Mouse (Mus musculus): ENCODE results near the gene Prkcd. TPM values are rescaled to one million over a fixed set of nuclear protein-coding genes. Genes with fewer than 3 reads are reported as not detected.
A peak's percentile ranks its signal among the peaks of the same experiment; 100 is the strongest.

Prkcd gene
- total RNA-seq, 2 experiments from 2014 or later: 10.9 to 18.6 TPM

DNA sequence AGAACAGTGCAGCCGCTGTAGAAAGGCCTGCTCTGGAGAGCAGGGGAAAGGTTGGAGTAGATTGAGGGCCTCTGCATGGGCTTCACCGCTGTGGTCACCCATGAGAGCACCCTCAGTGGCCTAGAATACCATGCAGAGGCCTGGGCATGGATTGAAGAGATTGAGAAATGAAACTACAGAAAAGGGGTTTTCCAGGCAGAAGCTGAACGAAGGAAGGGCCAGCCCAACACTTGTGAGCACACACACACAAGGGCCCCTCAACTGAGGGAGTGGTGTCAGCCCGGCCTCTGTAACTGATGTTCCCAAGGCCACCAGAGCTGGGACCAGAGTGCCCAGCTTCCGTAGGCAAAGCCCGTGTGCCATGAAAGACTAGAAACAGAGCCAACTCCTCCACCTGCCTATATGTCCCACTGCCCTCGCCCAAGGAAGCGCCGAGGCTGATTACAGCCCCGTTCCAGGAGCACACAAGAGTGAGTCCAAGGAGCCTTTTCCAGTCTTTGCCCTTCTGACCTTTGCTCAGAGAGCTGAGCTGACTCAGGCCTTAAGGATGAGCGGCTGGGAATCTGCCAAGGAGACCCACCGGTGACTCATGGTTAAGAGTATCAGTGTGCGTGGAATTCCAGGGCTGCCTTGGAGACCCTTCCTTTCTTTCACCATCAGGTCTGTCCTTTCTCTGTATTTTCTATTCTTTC, 9.4 kb upstream of the Prkcd start:
- no peak for DNase-seq

DNA sequence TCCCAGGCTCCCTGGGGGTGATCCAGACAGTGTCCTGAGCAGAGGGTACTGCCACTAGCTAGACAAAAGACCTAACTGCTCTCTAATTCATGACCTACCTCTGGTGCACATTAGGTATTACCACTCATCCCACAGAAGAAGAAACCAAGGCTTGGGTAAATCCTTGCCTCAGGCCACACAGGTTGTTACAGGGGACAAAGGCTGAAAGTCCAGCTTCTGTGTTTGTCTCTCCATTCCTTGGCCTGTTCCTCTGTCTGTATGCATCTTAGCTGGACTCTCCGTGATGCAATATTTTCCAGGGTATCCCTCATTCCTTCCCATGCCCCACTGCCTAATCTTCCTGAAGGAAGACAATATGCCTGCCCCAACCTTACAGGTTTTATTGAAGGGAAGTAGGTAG, 8.4 kb upstream of the Prkcd start:
- DNase-seq: no peak

DNA sequence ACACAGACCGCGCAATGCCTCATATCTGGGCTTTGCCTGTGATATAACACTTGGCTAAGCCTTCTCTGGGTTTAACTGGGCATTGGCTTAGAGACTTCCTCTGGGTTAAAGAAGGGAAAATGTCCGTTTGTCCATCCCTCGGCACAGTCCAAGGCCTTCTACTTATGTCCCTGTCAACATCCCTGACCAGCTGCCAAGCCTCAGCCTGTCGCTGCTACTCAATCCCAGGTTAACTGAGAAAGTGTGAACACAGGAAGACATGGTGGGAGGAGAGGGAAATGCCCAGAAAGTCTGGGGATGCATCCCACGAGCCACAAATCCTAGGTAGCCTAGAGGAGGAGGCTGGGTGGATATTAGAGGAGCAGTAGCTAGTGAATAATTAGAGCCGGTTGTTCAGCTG, 7.7 kb upstream of the Prkcd start:
- DNase-seq: no peak

DNA sequence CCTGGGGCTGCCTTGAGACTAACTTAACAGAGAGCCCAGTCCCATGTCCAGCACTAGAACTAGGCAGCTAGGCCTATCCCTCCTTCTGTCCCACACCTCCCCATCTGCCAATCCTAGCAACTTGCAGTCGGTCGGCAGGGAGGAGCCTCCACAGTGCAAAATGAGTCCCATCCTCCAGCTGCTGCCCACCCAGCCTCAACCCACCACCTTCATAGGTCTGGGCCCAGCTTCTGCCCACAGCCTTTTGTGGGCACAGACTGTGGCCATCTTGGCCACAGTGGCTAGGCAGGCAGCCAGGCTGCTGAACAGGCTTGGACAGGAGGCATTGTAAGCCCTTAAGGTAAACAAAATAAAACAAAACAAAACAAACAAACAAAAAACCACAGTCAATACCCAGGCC, 5.8 kb upstream of the Prkcd start:
- no peak for DNase-seq

DNA sequence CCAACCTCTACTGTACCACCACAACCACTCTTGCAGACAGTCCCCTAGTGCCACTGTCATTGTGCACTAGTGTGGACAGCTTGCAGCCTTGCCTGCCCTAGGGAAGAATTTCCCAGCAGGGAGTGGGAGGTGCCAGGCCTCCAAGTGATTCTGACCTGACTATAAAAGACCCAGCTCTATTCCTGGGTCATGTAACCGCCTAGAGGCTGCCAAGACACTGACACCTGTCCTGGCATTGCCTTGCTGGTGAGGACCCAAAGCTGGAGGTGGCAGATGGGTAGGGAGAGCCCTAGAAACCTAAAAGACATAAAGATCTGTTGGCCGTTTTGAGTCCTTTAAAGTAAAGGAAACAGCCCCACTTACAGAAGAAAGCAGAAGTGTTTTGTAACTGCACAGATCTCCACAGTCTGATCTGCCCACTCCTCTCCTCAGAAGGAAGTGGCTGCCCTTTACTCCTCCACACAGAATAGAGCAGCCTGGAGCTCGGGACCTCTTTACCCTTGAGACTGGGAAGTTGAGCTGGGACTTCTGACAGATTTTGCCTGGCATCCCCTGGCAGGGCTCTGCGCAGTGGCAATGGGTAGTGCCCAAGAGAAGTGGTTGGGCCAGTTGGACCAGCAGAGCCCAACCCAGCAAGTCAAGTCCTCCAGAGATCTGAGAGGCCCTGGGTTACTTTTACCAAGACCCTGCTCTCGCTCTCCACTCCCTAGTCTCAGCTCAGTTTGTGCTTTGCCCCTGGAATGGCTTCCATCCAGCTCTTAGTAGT, 5.0 kb upstream of the Prkcd start:
- DNase-seq: peak; percentile 42

DNA sequence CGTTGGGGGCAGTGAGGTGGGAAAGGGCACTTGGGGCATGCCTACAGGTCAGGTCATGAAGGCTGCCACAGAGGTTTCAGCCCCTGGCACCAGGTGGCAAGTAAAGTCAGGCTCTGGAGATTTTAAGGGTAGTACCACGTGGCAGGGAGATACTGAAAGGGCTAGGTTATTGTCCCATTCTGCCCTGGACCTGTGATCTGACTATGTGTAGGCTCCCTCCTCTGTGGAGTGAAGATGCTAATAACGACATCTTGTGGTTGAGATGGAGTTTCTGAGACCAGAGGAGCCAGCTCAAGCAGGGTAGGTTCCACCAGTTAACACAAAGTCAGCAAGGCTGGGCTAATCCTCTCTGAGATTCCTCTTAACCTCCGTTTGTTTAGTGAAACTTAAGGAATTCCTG, 3.8 kb upstream of the Prkcd start:
- no peak for DNase-seq

DNA sequence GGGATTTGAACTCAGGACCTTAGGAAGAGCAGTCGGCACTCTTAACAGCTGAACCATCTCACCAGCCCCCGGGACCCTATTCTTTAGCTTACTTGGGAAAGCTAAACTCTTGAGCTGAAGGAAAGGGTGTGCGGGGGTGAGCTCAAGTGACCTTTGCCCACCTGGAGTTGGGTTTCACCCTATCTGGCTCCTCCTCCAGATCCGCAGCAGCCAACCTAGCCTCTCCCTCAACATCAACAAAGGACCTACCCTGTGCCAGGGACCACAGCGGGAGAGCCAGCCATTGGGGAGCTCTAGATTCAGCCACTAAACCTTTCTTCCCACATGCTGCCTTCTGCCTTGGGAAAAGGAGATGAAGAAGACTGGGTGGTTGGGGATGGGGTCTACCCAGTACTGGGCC, 2.2 kb upstream of the Prkcd start:
- DNase-seq: no peak

DNA sequence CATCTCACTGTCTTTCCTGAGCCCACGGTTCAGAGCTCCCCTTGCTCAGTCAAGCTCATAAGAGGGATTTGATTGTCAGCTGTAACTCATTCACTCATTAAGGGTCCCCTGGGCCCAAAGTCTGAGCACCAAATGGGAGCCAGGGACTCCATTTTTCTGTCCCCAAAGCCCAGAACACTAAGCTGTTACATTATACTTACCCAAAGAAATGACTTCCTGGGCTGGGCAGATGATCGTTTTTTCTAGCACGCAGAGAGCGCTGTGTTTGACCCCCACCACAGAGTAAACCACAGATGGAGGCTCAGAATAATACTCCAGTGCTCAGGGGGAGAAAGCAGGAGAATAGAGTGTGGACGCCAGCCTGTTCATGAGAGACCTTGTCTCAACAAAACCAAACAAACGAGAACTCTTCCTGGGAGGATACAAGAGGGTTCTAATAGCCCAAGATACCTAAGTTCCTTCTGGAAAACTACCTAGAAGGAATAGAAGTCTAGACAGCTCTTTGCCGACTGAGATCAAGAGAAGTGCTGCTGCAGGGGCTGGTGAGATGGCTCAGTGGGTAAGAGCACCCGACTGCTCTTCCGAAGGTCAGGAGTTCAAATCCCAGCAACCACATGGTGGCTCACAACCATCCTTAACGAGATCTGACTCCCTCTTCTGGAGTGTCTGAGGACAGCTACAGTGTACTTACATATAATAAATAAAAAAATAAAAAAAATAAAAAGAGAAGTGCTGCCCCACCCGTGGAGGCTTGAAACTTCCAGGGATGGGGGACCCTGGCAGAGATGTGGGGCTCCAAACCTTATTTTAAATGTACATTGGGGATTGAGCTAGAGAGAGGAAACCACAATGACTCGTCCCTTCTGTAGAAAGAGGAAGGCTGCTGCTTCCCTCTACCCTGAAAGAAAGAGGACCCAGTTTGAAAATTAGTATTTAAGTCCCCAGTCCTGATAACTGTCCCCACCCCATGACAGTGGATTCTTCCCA, 1.0 kb upstream of the Prkcd start:
- DNase-seq: no peak

DNA sequence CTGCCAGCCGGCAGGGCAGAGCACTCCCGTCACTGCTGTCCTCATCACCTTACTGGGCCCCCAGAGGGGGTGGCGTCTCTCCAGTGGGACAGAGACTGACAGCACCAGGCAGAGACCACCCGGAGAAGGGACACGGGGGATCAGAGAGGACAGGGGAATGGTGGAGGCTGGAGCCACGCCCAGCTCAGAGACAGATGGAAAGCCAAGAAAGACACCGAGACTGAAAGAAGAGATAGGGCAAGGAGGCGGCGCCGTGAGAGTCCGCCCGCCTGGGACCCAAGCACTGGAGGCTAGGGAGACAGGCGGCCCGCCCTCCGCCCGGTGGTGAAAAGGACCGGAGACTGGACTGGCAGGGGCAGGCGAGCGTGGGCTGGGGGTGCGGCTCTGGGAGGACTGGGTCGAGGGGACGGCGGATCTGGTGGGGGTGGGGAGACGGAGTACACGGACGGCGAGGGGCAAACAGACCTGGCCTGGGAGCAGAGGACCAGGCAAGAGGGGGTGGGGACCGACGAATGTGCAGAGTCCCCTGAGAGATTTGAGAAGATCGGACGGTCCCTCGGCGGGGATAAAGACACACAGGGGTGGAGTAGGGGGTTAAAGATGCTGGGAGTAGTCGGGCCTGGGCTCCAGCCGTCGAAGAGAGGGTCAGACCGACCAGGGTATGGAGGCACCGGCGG, 741 bp downstream of the Prkcd start:
- peak; percentile 57 for DNase-seq

DNA sequence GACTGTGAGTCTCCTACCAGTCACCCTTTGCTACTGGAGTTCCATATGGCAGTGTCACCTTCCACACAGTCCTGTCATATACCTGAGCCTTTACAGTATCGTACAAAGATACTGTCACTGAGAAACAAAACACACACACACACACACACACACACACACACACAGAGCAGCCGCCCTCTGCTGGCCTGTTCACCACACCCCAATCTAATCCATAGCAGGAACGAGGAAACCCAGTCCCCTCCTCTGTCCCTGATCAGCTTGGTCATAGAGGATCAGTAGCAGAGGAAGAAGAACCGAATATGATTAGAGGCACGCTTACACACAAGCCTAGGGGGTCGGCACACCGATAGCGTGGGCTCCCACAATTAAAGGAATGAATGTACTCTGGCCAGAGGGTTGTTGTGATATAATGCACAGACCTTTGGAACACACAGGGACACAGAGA, 1.7 kb downstream of the Prkcd start:
- no peak for DNase-seq

DNA sequence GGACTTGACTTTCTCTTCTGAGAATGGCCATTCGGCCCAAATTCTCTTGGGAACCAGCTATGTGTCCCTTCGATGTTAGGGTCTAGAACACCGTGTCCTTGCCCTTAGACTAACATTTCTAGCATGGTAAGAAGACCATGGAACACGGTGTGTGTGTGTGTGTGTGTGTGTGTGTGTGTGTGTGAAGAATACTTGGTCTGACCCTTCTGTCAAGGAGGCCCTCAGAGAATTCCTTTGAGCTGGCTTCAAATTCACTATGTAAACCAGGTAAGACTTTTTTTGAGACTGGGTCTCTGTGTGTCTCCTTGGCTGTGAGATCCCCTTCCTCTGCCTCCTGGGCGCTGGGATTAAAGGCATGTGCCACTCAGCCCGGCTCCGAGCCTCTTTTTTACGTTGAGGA, 3.5 kb downstream of the Prkcd start:
- no peak for DNase-seq

DNA sequence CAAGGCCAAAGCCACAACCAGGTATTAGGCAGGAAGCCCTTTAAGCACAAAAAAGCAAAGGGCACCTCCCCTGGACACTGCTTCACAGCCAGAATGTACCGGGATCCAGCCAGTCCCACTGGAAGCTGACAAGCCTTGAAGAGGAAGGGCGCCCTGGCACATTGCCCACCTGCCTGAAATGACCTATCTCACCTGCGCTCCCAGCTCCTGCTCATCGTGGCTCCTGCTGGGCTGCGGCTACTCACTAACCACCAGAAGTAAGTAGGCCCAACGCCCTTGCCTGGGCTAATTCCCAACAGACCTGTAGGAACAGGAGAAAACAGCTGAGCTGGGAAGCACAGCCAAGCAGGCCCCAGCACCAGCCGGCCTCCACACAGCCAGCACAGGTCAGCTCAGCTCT, 3.9 kb downstream of the Prkcd start:
- peak; percentile 22 for DNase-seq

DNA sequence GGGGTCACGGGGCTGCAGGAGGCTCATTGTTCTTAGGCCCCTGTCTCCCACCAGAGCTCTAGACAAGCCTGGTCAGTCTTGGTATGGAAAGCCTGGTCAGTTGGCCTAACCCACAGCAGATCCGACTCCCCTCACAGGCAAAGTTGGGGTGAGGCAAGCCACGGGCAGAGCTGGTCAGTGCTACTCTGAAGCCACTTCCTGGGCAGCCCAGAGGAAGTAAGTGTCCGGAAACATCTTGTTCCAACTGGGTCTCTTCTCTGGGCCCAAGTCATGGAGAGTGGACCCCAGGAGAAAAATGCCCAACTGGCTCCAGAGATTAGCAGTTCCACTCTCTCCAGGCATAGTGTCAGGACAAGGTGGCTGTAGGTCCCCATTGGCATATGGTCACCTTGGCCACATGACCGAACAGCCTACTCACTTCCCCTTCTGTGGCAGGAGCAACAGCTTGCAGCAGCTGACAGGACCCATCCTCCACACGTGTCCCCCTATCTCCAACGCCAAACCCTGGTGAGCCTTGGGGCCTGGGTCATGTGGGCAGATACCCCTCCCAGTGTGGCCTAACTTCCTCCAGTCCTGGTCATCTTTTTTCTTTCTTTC, 5.9 kb downstream of the Prkcd start:
- no peak for DNase-seq

DNA sequence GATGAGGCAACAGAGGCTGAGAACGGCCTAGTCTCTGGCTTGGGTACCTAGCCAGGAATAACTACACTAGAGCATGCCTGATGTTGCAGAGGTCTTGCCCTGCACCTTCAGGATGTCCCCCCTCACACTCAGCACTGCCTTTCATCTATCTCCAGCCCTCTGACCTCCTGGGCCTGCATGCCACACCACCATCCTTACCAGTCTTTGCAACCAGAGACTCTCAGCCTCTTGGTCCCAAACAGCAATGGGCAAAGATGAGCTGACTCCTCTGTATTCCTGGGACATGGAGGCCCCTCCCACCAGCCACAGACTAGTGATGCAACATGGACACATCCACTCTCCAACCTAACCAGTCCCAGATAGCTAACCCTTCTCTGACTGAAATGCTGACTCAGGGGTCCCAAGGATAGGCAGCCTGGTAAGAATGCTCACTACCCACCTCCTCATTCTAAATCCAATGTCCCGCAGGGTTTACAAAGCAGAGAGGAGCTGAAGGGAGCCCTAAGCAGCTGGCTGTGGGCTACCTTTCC, 7.2 kb downstream of the Prkcd start:
- no peak for DNase-seq

DNA sequence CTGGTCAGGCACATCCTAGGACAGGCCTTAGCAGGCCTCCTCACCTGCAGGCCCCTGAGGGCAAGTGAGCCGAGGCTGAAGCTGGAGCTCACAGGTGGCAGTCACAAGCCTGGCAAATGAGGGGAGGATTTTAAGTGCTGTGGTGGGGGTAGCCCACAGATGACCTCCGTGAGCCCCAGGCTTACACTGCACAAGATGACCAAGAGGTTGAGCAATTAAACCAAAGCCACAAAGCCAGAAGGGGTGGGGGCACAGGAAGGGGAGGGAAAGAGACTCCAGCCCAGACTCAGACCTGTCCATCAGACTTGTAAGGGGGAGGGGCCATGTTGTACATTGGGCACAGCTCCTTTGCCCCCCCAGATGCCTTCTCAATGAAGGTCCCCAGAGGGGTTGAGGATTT, 9.3 kb downstream of the Prkcd start:
- no peak for DNase-seq

DNA sequence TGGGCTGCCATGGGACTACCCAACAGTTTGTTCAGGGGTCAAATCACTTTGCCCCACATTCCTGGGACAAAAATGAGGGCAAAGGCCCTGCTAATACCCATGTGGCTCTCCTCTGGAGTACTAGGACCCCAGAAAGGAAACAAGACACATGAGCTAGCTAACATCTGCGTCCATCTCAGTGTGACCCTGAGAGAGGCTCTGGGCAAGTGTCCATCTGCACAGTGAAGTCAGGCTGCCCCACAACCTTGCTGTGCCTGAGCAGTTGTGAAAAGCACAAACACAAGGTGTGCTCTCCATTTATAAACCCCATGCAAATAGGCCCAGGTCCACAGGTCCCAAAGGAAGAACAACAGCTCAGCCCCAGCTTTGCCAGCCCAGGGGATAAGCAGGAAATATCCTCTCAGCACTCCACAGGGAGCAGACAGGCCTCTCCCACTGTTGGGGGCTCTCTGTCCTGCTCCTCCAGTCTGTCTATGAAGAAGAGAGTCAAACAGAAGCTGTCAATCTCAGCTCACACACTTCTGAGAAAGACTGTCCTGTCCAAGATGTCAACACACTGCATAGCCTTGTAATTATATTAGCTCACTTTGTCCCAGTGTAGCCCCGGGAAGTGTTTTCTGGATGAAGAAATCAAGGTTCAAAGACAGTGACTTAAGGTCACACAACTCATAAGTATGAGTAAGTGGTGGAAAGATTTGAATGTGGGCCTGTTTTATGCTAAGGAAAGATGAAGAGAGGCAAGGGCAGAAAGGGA, 12.9 kb downstream of the Prkcd start:
- no peak for DNase-seq

DNA sequence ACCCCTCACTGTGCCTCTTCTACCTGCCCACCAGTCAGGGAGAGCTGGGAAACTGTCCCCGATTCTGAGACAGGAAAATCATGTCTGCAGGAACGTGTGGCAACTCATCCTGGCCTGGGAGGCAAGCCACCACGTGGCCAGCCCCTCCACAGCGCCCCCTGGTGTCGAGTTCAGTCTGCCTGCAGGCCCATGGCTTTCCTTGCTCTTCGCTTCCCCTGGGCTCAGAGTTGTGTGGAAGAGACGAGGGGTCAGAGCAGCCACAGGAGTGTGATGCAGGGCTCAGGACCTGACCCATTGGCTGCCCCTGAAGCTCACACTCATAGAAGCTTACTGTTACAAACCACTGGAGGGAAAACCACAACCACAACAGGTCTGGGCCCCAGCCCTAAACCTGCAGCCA, 13.5 kb downstream of the Prkcd start:
- DNase-seq: peak; percentile 95

DNA sequence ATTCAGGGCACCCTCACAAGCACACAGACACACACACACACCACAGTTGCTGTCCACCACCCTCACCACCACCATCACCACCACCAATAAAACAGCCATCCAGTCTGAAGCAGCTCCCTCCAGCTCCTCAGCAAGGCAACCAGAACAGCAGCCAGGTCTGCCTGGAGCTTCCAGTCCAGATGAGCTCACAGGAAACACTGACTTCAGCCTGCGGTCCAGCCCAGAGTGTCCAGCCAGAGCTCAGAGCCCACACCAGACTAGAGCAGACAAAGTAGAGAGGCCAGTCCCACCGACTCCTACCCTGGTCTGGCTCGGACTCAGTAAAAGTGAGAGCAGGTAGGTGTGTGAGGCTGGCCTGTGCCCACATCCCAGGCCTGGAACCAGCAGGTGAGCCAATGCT, 15.1 kb downstream of the Prkcd start:
- no peak for DNase-seq

DNA sequence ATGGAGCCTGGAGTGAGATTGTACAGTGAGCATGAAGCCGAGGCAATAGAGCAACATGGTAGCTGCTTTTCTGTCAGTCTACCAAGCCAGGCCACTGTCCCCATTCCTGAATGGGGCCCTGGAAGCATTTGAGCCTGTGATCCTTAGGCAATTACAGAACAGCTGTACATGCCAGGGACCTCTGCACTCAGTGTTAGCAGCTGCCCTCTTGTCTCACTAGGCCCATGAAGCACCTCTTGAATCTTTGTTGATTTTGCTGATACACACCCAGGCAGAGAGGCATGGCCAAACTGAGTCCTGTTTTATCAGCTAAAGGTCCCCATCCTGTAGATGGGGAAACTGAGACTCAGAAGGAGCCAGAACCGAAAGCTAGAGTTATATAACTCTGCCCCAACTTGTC, 15.7 kb downstream of the Prkcd start:
- no peak for DNase-seq

DNA sequence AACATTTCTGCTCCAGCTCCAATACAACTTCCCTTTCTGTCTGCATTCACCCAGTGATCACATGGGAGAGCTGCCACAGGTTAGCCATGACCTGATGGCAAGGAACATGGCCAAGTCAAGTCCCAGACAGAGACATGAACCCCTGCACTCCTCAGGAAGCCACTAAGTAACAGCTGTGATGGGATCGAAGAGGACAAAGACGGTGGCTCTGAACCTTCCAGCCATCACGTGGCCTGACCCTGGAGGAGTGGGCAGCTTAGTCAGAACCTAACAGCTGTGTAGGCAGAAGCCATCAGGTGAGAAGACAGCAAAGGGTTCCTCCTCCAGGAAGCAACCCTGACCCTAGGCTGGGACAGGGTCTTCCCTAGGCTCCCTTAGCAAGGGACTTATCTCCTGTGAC, 16.5 kb downstream of the Prkcd start:
- DNase-seq: no peak

DNA sequence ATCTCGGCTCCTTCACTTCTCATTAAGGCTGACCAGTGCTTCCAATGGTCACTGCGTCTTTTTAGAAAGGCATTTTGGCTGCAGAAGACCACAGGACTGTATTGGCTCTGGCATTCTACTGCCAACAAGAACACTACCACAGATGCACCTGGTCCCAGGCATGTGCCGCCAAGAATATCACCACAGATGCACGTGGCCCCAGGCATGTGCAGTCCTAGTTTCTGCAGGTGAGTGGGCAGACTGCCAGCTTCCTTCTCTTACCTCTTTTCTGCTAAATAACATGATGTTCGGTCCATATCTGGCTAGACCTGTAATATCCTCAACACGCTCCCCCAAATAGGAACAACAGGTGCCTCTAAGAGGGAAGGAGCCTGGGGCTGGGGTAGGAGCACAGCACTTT, 17.8 kb downstream of the Prkcd start:
- DNase-seq: no peak
